Mouse (Mus musculus) frontal cortex, adult (tissue): Measurements from ENCODE around the gene Zmym5.
"Not testable (repeated sequence)": the region's sequence is repeated elsewhere in the genome, so short reads cannot be mapped to it uniquely, and the experiment has no call there.

Experiments
- ATAC-seq: cut with Nextera tagmentation; 2 replicates; pipeline ENCODE4 v1.9.2; 2017; ENCODE audit warnings: mild to moderate bottlenecking, moderate library complexity, mixed read lengths; ENCODE audit not compliant: low TSS enrichment

The Zmym5 gene

DNA sequence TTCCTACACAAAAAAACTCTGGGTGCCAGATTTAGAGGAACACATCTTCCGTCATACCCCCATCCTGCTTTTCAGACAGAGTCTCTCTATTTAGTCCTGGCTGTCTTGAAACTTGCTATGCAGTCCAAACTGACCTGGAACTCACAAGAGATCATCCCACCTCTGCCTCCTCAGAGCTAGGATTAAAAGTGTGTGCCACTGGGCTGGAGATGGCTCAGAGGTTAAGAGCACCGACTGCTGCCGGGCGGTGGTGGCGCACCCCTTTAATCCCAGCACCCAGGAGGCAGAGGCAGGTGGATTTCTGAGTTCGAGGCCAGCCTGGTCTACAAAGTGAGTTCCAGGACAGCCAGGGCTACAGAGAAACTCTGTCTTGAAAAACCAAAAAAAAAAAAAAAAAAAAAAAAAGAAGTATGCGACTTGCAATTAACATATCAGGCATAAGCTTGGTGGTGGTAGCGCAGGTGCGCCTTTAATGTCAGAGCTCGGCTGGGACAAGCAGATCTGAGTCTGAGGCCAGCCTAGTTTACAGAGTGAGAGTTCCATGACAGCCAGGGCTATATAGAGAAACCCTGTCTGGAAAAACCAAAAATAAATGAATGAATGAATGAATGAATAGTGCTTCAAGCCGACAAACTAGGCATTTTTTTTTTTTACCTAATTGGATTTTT is 34.8 kb downstream of the Zmym5 start:
- no peak for ATAC-seq

DNA sequence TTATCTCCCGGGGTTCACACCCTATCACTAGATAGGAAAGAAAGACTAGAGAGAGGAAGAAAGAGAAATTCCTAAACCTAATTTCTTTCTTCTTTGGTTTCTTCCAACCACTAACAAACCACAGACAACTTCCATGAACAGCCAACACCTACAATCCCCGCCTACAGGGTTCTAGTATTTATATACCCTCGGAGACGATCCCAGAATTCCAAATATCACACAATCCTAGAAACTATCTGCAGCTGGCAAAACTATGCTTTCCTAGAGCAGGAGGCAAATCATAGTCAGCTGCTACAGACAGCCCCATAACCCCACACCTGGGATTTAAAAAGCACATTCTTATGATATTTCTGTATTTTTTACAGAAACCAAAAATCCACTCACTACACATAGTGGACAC is 36.1 kb downstream of the Zmym5 start:
- ATAC-seq = peak; percentile 24; the same call in 1 of the 2 replicates

- not testable (repeated sequence) for ATAC-seq
Observed at GRCm38 (mm10) chr14:56766438-56766837, 45.1 kb downstream of the Zmym5 start.

GRCm38 (mm10) chr14:56765117-56765516 is 46.4 kb downstream of the Zmym5 start:
- not testable (repeated sequence) for ATAC-seq

DNA sequence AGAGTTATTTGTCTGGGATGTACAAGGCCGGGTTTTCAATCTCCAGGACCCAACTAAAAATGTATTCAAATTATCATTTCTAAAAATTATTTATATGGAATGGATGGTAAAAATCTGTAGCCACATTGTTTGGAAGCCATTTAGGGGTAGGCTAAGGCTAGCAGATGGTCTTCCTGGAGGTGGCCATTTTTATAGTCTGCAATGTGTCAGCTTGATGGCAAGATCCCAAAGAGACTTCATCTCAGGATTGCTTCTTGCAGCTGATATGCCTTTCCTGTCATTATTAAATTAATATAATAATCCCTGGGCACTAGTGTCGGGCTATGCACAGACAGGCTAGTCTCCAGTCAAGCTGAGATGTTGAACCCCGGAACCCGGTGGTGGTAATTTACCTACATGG is 60.2 kb downstream of the Zmym5 start:
- no peak for ATAC-seq
